Mouse (Mus musculus): ENCODE measurements around the gene Ehmt2.
"Not testable (repeated sequence)": the region's sequence is repeated elsewhere in the genome, so short reads cannot be mapped to it uniquely, and the experiment has no call there.

Ehmt2 gene

GRCm38 (mm10) chr17:34953258-34953657, 55.0 kb downstream of the Ehmt2 start:
- DNase-seq (ENCODE audit: low read depth, low spot score) = no peak

DNA sequence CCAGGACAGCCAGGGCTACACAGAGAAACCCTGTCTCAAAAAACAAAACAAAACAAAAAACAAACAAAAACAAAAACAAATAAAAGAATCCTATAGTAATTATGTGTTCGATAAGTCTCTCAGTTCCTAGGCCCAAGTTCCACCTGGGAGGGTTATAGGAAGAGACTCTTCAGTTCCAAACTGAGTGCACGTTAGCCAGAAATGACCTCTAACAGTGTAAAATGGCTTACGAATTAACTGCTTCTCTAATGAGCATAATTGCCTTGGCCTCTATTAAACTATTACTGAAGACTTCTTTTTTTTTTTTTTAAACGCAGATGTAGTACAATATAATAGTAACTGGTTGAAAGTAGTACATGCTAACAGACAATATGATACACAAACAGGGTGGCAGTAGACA, 55.6 kb downstream of the Ehmt2 start:
- no peak for DNase-seq (ENCODE audit: low read depth, low spot score)

GRCm38 (mm10) chr17:34954831-34955230, 56.6 kb downstream of the Ehmt2 start:
- DNase-seq (ENCODE audit: low read depth, low spot score) = no peak

- no peak for DNase-seq (ENCODE audit: low read depth, low spot score)
Observed at GRCm38 (mm10) chr17:34955884-34956283, 57.6 kb downstream of the Ehmt2 start.

- DNase-seq (ENCODE audit: low read depth, low spot score) = no peak
Observed at GRCm38 (mm10) chr17:34956340-34956739, 58.1 kb downstream of the Ehmt2 start.

DNA sequence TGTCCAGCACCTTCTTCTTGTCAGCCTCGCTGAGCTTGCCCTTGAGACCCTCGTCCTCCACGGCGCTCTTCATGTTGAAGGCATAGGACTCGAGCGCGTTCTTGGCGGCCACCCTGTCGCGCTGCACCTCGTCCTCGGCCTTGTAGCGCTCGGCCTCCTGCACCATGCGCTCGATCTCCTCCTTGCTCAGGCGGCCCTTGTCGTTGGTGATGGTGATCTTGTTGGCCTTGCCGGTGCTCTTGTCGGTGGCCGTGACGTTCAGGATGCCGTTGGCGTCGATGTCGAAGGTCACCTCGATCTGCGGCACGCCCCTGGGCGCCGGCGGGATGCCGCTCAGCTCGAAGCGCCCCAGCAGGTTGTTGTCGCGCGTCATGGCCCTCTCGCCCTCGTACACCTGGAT, 59.0 kb downstream of the Ehmt2 start:
- DNase-seq (ENCODE audit: low read depth, low spot score) = not testable (repeated sequence)

- not testable (repeated sequence) for DNase-seq (ENCODE audit: low read depth, low spot score)
Observed at GRCm38 (mm10) chr17:34957966-34958365, 59.7 kb downstream of the Ehmt2 start.

- not testable (repeated sequence) for DNase-seq (ENCODE audit: low read depth, low spot score)
Observed at GRCm38 (mm10) chr17:34958734-34959129, 60.5 kb downstream of the Ehmt2 start.

GRCm38 (mm10) chr17:34959130-34959778, 61.0 kb downstream of the Ehmt2 start, which contains the start of gene Hspa1b:
Gene Hspa1b, minus strand, starts transcription at chr17:34959238.
- DNase-seq (ENCODE audit: low read depth, low spot score) = not testable (repeated sequence)

- DNase-seq (ENCODE audit: low read depth, low spot score) = no peak
Observed at GRCm38 (mm10) chr17:34959881-34960515, 61.7 kb downstream of the Ehmt2 start.

GRCm38 (mm10) chr17:34960702-34961493, 62.6 kb downstream of the Ehmt2 start:
- no peak for DNase-seq (ENCODE audit: low read depth, low spot score)

DNA sequence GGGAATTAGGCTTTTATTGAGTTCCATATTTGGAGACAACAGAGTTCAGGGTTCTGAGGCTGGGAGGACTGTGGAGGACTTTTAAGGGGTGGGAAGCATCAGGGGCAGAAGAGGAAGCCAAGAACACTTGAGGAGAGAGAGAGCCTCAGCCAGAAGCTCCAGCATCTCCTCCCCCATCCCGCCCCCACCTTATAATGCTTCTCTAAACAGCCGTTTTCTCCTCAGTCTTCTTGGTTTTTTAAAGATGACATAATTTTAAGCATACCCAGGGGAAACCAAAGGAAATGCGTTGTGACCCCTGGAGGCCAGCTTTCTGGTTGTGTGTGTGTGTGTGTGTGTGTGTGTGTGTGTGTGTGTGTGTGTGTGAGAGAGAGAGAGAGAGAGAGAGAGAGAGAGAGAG, 63.9 kb downstream of the Ehmt2 start:
- DNase-seq (ENCODE audit: low read depth, low spot score) = no peak

GRCm38 (mm10) chr17:34962841-34963240, 64.6 kb downstream of the Ehmt2 start:
- no peak for DNase-seq (ENCODE audit: low read depth, low spot score)

Data from c-Kit-negative CD71-positive TER-119-positive erythroid progenitor cells, embryonic 14.5 days (primary cell).